Mouse (Mus musculus): ENCODE results near the gene Ppm1l.
A peak's percentile ranks its signal among the peaks of the same experiment; 100 is the strongest.

Ppm1l gene

GRCm38 (mm10) chr3:69597211-69597610, 280.6 kb downstream of the Ppm1l start:
- no peak for DNase-seq (ENCODE audit: low spot score in 2 of 2)

GRCm38 (mm10) chr3:69597816-69598215, 281.2 kb downstream of the Ppm1l start:
- no peak for DNase-seq (ENCODE audit: low spot score in 2 of 2)

GRCm38 (mm10) chr3:69598261-69599165, 281.9 kb downstream of the Ppm1l start, which contains the start of gene B3galnt1:
B3galnt1 (minus strand) TSS chr3:69598960.
- DNase-seq (ENCODE audit: low spot score in 2 of 2) = peak in 1 of 2 experiments; percentile 24

- no peak for DNase-seq (ENCODE audit: low spot score in 2 of 2)
Observed at GRCm38 (mm10) chr3:69599166-69599500, 282.5 kb downstream of the Ppm1l start.

GRCm38 (mm10) chr3:69606923-69607322, 290.3 kb downstream of the Ppm1l start:
- DNase-seq (ENCODE audit: low spot score in 2 of 2) = no peak

- DNase-seq (ENCODE audit: low spot score in 2 of 2) = no peak
Observed at GRCm38 (mm10) chr3:69607468-69607867, 290.8 kb downstream of the Ppm1l start.

GRCm38 (mm10) chr3:69607909-69608308, 291.2 kb downstream of the Ppm1l start:
- DNase-seq (ENCODE audit: low spot score in 2 of 2) = no peak

All from spleen, postnatal 4 days (tissue).